Mouse (Mus musculus) limb, embryonic 11.5 days (tissue): ENCODE results near the gene Ctbp1. TPM values are rescaled to one million over a fixed set of nuclear protein-coding genes. Genes with fewer than 3 reads are reported as not detected.
A peak's percentile ranks its signal among the peaks of the same experiment; 100 is the strongest.

ENCODE experiments used
- ATAC-seq: fragments of 200-750 bp; cut with Nextera tagmentation; 2 replicates; pipeline ENCODE4 v1.8.0; 2017; ENCODE audit warnings: low read depth; ENCODE audit not compliant: insufficient number of reproducible peaks, low FRiP score, low TSS enrichment
- DNase-seq: peaks from one replicate; pipeline ENCODE4 v3.0.0-alpha.2; 2015; ENCODE audit warnings: low spot score
- H3K27ac ChIP-seq: fragments of 300-500 bp; sonication (generic); replicated peaks from 2 replicates; pipeline ENCODE4 v1.5.1; 2014; ENCODE audit warnings: low read depth, mild to moderate bottlenecking, low read length
- H3K27me3 ChIP-seq: fragments of 300-500 bp; sonication (generic); 2 replicates; pipeline ENCODE4 v1.6.1; 2014; ENCODE audit warnings: mild to moderate bottlenecking, low read length, mixed read lengths; ENCODE audit not compliant: control insufficient read depth, insufficient read depth
- H3K36me3 ChIP-seq: fragments of 300-500 bp; sonication (generic); 2 replicates; pipeline ENCODE4 v1.6.1; 2014; ENCODE audit warnings: mild to moderate bottlenecking, low read length, moderate library complexity, mixed read lengths; ENCODE audit not compliant: control insufficient read depth, insufficient read depth
- H3K4me1 ChIP-seq: fragments of 300-500 bp; sonication (generic); 2 replicates; pipeline ENCODE4 v1.6.1; 2014; ENCODE audit warnings: low read length, mixed read lengths; ENCODE audit not compliant: control insufficient read depth, insufficient read depth
- H3K4me2 ChIP-seq: fragments of 300-500 bp; sonication (generic); 2 replicates; pipeline ENCODE4 v1.6.1; 2014; ENCODE audit warnings: low read depth, mild to moderate bottlenecking, moderate library complexity; ENCODE audit not compliant: severe bottlenecking
- H3K4me3 ChIP-seq: fragments of 300-500 bp; sonication (generic); 2 replicates; pipeline ENCODE4 v1.5.1; 2014; ENCODE audit warnings: low read depth, low read length
- H3K9ac ChIP-seq: fragments of 300-500 bp; sonication (generic); 2 replicates; pipeline ENCODE4 v1.6.1; 2014; ENCODE audit warnings: mild to moderate bottlenecking, low read length
- H3K9me3 ChIP-seq: fragments of 300-500 bp; sonication (generic); 2 replicates; pipeline ENCODE4 v1.6.1; 2016; ENCODE audit warnings: low read length; ENCODE audit not compliant: control insufficient read depth
- WGBS: fragments of 180-500 bp; shearing (Covaris S2); extraction: QIAGEN DNeasy Blood & Tissue Kit; methylation state at CpG from one replicate; pipeline ENCODE4 v1.1.7; 2014; 5-methylcytosine and 5-hydroxymethylcytosine counted together
- polyA plus RNA-seq: library from polyadenylated mRNA; unstranded; fragments of >200 nt; fragmentation: Nextera tagmentation; extraction: Ambion mirVana; gene quantifications from 2 replicates; pipeline ENCODE4 v1.2.1, GENCODE M21; 2014

The Ctbp1 gene
- 466 and 469 TPM in 2 replicates for polyA plus RNA-seq

- Histone ChIP-seq H3K9me3 (no peaks in the 10 kb centered on the region), H3K4me1 (peaks cover 5% of the 10 kb centered on the region), H3K4me2 (peak within 1 kb of the TSS; percentile 81), H3K27ac (peak within 1 kb of the TSS; percentile 92), H3K4me3 (peak within 1 kb of the TSS; percentile 86), H3K9ac (peak within 1 kb of the TSS; percentile 96), H3K36me3 (no peaks in the 10 kb centered on the region; the same call in 1 of the 2 replicates), H3K27me3 (no peaks in the 10 kb centered on the region)
- peak; percentile 94 for DNase-seq
- WGBS = 0% methylated on average over 53 of the region's 57 CpGs
- ATAC-seq = peak; percentile 89
Observed at GRCm38 (mm10) chr5:33274953-33275454, at the start of gene Ctbp1. Ctbp1 (minus strand) TSS chr5:33274994.

DNA sequence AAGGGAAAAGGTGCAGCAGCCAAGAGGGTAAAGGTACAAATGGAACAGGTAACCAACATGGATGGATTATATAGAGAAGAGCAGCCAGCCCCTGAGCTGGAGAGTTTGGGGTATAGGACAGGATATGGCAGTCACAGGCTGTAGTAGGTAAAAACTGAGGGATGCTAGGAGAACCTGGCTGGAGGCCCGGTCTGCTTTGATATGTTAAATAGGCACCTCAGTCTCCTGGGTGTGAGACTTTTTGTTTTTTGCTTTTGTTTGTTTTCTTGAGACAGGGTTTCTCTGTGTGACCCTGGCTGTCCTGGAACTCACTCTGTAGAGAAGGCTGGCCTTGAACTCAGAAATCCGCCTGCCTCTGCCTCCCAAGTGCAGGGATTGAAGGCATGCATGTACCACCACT is 49.7 kb upstream of the Ctbp1 start:
- 59% methylated on average over 2 of the region's 2 CpGs for WGBS
- DNase-seq (no peak), ATAC-seq (no peak)
- H3K4me1 ChIP-seq = no peaks in the 10 kb centered on the region
- H3K36me3 ChIP-seq = no peaks in the 10 kb centered on the region
- no peak overlapping the region for H3K4me2 ChIP-seq
- H3K9me3 ChIP-seq = no peaks in the 10 kb centered on the region
- H3K9ac ChIP-seq = no peak overlapping the region
- no peaks in the 10 kb centered on the region for H3K27me3 ChIP-seq
- H3K27ac ChIP-seq = no peak overlapping the region
- no peak overlapping the region for H3K4me3 ChIP-seq

DNA sequence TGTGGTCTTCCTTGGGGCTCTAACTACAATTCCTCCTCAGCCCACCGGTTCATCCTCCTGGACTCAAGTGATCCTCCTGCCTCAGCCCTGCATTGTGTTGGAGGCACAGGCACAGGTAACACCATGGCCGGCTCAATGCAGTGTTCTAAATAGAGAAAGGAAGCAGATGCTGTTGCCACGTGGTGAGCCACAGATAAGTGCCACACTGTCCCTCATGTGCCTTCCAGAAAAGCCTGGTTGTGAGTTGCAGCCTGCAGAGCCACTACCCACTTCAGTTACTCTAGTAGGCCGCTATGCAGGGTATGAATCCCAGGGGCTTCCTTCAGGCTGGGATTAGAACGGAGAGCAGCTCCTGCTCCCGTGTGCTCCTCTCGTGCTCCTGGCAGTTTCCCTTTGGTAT is 37.4 kb upstream of the Ctbp1 start:
- ATAC-seq (no peak), DNase-seq (no peak)
- Histone ChIP-seq H3K4me3 (no peak overlapping the region), H3K4me1 (no peaks in the 10 kb centered on the region), H3K9ac (no peak overlapping the region), H3K36me3 (no peaks in the 10 kb centered on the region), H3K27ac (no peak overlapping the region), H3K4me2 (no peak overlapping the region), H3K9me3 (no peaks in the 10 kb centered on the region), H3K27me3 (no peaks in the 10 kb centered on the region)
- WGBS = 89% methylated on average over 7 of the region's 7 CpGs

DNA sequence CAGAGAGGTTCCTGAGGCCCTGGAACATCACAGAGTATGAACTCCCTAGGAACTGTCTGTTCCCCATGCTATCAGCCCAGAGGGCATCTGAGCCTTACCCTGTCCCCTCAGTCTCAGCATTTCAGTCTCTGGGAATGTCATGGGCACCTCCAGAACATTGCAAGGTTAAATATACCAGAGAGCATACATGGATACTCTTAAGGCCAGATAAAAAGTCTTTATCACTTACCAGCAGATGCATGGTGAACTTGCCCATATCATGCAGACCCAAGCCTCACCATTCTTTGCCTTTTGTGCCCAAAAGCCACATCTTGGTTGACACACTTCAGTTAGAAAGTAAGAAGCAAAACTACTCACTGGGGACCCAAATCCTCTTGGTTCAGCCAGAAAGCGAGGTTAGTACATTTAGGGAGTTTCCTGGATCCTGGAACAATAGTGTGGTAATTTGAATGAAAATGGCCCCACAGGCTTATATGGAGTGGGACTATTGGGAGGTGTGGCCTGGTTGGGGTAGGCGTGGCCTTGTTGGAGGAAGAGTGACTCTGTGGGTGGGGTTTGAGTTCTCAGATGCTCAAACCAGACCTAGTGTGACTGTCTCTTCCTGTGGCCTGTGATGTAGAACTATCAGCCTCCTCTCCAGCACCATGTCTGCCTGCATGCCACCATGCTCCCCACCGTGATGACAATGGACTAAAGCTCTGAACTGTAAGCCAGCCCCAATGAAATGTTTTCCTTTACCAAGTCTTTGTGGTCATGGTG is 36.1 kb upstream of the Ctbp1 start:
- no peak overlapping the region for H3K27ac ChIP-seq
- DNase-seq (no peak), ATAC-seq (no peak)
- WGBS = 77% methylated on average over 3 of the region's 3 CpGs
- no peaks in the 10 kb centered on the region for H3K9me3 ChIP-seq
- H3K4me2 ChIP-seq = no peak overlapping the region
- H3K9ac ChIP-seq = no peak overlapping the region
- no peaks in the 10 kb centered on the region for H3K4me1 ChIP-seq
- no peak overlapping the region for H3K4me3 ChIP-seq
- no peaks in the 10 kb centered on the region for H3K36me3 ChIP-seq
- no peaks in the 10 kb centered on the region for H3K27me3 ChIP-seq

GRCm38 (mm10) chr5:33301801-33302200 is 27.0 kb upstream of the Ctbp1 start:
- no peak overlapping the region for H3K4me2 ChIP-seq
- DNase-seq (no peak), ATAC-seq (no peak)
- H3K9me3 ChIP-seq = no peaks in the 10 kb centered on the region
- H3K27me3 ChIP-seq = no peaks in the 10 kb centered on the region
- no peaks in the 10 kb centered on the region for H3K36me3 ChIP-seq
- H3K9ac ChIP-seq = no peak overlapping the region
- H3K4me1 ChIP-seq = no peaks in the 10 kb centered on the region
- 86% methylated on average over 2 of the region's 2 CpGs for WGBS
- no peak overlapping the region for H3K4me3 ChIP-seq
- no peak overlapping the region for H3K27ac ChIP-seq

DNA sequence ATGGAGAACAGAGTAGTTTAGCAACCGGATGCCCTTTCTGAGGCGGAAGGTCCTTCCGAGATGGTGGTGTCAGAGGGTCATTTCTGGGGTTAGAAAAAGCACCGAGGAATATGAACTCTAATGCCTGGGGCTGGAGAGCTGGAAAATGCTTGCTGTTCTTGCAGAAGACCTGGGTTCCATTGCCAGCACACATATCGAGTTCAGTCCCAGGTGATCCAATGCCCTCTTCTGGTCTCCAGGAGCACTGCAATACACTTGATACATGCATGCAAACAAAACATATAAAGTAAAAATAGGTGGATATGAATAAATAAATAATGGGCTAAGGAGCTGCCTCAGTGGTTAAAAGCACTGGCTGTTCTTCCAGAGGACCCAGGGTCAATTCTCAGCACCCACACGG is 22.4 kb upstream of the Ctbp1 start:
- DNase-seq = no peak

GRCm38 (mm10) chr5:33293796-33294430 is 19.1 kb upstream of the Ctbp1 start:
- no peak for DNase-seq
- WGBS = 65% methylated on average over 16 of the region's 16 CpGs

More for the DNA sequence above, 22.4 kb upstream of the Ctbp1 start:
- ATAC-seq = no peak
- Histone ChIP-seq H3K4me2 (no peak overlapping the region), H3K36me3 (no peaks in the 10 kb centered on the region), H3K27ac (no peak overlapping the region), H3K9me3 (no peaks in the 10 kb centered on the region), H3K4me3 (no peak overlapping the region), H3K27me3 (no peaks in the 10 kb centered on the region), H3K9ac (no peak overlapping the region), H3K4me1 (no peaks in the 10 kb centered on the region)
- 70% methylated on average over 6 of the region's 6 CpGs for WGBS

DNA sequence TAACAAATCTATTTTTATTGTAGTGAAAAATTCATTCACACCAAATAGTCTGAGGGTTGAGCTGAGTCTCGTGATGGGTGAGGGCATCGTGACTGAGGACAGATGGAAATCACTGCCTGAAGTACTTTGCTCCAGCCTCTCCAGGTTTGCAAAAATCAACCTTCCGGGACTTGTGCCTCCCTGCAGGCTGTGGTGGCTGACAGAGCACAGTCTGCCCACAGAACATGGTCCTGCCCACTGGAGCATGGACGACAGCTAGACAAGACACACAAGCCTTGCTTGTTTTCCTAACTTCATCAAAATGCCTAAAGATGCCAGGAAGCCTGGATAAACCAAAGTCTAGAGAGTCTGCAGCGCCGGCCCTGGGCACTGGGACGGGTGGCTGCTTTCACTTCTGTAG is 9.2 kb upstream of the Ctbp1 start:
- H3K4me2 ChIP-seq = no peak overlapping the region
- H3K4me3 ChIP-seq = no peak overlapping the region
- no peaks in the 10 kb centered on the region for H3K36me3 ChIP-seq
- 77% methylated on average over 7 of the region's 7 CpGs for WGBS
- H3K4me1 ChIP-seq = no peaks in the 10 kb centered on the region
- no peaks in the 10 kb centered on the region for H3K27me3 ChIP-seq
- no peaks in the 10 kb centered on the region for H3K9me3 ChIP-seq
- no peak overlapping the region for H3K9ac ChIP-seq
- ATAC-seq (no peak), DNase-seq (no peak)
- no peak overlapping the region for H3K27ac ChIP-seq

More at GRCm38 (mm10) chr5:33293796-33294430, 19.1 kb upstream of the Ctbp1 start:
- Histone ChIP-seq H3K9me3 (no peaks in the 10 kb centered on the region), H3K4me3 (no peak overlapping the region), H3K9ac (no peak overlapping the region), H3K4me2 (no peak overlapping the region), H3K27me3 (no peaks in the 10 kb centered on the region), H3K27ac (no peak overlapping the region), H3K4me1 (no peaks in the 10 kb centered on the region), H3K36me3 (no peaks in the 10 kb centered on the region)
- ATAC-seq = no peak
